Mouse (Mus musculus) fibroblast of lung, adult 2 months (primary cell): Measurements from ENCODE around the gene Foxo1.
A peak's percentile ranks its signal among the peaks of the same experiment; 100 is the strongest.

Experiments used
- DNase-seq: peaks from one replicate; pipeline ENCODE4 v3.0.0-alpha.2; 2011; ENCODE audit warnings: low read depth

Foxo1 gene

DNA sequence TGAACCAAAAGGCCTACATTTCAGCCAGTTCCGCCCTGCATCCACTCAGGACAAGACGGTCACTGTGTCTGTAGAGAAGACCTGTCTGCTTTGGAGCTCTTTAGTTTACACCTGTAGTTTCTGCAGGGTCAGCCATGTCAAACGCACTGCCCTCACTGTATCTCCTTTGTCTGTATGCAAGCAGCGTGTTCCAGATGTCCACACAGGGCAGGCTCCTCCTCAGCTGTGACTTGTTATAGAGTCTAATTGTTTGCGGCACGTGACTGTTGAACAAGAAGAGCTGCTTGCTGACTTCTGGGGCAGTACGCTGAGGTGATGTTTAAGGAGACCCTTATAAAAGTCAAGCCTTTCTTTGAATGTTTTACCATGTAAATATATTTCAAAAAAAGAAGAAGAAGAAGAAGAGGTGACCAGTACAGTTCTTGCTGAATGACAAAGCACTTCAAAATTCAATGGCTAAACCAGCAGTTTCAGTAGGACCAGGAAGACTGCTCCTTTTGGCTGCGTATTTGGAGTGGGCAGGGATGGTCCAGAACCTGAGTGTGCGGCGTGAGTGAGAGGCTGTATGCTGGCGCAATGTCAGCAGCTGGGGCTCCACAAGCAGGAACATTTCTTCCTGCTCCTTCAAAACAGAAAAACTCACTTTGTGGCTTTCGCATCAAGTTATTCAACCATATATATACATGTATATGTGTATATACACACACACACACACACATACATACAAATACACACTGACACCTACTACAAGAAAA is 52.6 kb downstream of the Foxo1 start:
- DNase-seq: no peak

DNA sequence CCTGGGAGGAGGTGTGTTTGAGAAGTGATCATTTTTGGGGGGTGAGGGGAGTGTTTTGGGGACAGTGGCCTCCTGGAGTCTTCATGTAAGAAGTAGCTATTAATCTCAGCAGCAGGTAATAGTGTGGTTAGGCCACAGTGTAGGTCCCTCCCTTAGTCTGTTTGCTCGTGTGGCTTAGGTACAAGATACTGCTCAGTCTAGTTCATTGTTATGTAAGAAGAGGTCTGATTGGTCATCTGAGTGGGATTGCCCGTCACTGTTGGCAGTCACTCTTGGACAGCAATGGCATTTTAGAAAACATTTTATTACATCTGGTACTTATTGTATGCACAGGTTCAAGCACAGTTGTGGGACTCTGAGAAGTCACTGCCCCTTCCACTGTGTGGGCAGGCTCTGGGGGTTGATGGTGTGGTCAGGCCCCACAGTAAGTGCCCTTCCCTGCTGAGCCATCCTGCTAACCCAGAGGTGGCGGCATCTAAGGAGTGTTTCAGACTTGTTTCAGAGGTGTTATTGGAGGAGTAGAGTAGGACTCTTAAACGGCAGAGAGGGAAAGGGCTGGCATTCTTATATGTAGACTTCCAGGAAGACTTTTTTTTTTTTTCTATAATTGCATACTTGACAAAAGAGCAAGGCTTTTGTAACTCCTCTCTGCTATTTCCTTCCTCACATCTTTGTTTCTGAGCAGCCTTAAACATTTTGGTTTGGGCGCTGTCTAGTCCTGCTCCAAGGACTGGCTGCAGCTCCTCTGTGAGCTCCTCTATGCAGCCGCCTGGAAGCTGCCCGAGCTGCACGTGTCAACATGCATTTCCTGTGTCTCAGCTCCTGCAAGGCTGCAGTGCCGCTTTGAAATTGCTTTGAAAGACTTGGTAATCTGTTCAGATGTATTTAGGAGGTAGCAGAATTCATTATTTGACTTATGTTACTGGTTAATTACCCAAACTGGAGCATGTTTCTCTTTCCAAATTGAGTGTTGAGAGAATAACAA is 54.6 kb downstream of the Foxo1 start:
- DNase-seq: no peak

DNA sequence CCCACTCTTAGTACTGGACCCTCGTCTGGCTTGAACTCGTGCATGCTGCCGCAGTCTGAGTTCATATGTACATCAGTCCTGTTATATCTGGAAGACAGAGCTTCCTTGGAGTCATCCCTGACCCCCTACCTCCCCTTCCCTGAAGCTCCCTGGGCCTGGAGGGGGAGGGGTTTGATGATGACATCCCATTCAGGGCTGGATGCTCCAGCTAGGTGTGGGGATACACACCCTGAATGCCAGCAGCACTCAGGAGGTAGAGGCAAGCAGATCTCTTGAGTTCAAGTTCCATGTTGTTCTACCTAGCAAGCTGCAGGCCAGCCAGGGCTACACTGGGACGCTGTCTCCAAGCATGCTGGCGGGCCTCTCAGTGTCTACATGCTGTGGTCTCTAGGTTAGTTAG is 56.9 kb downstream of the Foxo1 start:
- no peak for DNase-seq

DNA sequence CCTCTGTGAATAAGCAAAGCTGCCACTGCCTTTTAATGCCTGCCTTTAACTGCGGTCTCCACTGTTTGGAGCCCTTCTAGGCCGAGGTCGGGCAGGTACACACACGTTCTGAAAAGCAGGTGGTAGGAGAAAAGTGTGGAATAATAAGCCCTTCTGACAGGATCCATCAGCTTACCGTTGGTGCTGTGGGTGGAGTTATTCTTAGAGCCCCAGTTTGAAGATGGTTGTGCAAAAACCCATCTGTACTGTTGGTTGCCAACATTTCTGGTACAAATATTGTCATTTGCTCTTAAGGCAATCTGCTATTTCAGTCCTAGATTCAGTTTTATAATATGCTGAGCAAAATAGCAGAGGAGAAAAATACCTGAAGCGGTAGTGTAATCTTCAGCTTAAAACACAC is 58.6 kb downstream of the Foxo1 start:
- DNase-seq: no peak

DNA sequence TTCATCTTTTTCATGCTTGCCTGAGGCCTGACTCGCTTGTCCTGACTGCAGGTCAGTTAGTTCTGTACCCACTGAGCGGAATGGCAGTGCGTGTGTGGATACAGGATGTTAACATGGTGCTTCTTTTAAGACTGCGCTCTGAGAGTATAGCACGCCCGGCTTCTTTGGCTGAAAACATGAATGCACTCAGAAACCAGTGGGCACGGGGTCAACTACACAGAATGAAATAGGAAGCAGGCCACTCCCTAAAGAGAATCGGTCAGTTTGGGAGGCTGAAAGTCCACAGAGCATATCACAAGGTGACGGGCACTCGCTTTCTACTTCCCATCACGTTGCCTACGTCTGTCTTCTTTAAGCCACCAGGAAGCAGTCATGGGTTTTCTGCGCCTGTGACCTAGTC is 59.0 kb downstream of the Foxo1 start:
- DNase-seq: no peak

DNA sequence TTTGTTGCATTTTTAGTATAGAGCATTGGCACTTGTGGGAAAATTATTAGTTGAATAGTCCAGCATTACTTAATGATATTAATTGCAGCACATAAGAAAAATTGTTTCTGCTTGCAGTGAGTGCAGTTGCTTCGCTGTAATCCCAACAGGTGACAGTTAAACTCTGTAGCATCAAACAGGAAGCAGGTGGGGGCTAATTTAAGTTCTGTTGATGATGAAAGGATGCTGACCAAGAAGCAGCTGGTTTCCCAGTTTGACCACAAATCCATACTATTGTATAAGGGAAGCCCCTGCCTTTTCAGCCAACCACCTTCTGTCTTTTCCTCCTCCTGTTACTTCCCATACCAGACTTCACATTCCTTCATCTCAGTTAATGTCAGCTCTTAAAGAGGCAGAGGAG is 63.6 kb downstream of the Foxo1 start:
- DNase-seq: no peak

DNA sequence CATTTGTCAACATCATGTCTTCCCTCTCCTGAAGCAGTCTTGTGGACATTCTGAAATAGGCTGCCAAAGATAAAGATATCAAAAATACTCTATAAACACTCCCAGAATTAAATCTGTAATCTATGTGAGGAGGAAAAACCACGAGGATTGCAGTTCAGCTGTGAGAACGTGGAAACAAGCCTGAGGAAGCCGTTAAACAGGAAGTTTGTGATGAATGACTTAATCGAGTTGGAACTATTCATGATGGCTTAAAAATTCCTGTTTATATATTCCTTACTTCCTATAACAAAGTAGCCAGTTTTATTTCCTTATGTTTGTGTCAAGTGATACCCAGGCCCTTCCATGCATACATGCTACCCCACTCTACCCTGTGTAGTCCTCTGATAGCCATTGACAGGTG is 70.6 kb downstream of the Foxo1 start:
- no peak for DNase-seq

DNA sequence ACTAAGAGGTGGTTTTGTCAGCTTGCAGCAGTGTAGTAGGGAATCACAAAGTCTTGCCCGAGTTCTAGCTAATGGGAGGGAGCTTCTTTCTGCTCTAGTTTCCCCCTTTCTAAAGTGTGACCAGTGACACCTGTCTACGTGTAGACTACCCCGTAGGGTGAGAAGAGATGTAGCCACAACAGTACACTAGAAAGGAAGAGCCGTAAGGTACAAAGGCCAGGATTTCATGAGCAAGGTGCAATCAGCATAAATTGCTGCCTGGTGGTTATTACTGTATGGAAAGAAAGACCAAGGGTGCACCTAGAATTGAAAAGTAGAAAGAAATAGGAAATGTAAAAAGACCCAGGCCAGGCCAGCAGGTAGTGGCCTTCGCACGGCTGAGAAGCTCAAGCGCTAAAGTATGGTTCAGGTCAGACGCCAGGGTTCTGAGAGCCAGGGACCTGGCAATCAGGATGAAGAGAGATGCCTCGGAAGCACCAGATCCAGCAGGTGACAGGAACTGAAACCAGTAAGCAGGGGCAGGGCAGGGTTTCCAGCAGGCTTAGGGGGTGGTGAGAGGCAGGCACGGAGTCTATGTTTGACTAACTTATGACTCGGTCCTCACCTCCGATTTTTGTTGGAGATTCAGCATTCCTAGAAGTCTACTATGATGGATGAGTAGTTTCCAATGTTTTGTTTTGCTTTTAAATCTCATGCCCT is 72.3 kb downstream of the Foxo1 start:
- no peak for DNase-seq

DNA sequence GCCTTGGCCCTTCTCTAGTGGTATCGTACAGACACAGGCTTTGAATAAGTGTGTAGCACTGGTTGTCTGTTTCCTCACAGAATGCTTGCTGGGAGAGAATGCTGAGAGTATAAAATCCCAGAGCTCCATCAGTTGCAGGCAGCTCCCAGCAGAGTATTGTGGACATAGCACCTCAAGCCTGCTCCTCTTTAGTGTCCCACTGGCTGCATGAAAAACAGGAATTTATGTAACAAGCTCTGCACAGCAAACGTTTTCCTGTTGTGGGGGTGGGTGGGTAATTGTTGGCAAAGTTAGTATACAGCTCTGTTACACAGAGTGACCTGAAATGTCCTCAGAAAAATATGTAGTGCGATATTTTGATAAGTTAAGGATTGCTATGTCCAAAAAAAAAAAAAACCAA is 74.1 kb downstream of the Foxo1 start:
- DNase-seq: no peak

DNA sequence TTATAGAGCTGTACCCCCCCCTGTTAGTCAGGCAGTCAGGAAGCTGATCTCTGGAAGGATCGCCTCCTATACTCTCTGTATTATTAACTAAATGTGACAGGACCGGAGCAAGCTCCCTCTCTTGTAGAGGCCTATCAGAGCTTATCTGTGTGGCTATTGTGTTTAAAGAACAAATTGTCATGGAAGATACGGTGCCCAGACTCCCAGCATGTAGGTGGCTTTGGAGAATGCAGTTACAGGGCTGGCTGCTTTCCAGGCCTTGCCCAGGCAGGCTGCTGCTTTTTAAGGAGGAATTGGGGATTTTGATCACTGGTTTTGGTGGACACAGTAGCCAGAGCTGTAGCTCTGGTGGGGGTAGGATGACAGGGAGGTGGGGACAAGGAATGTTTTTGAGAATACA is 74.7 kb downstream of the Foxo1 start:
- DNase-seq: no peak

DNA sequence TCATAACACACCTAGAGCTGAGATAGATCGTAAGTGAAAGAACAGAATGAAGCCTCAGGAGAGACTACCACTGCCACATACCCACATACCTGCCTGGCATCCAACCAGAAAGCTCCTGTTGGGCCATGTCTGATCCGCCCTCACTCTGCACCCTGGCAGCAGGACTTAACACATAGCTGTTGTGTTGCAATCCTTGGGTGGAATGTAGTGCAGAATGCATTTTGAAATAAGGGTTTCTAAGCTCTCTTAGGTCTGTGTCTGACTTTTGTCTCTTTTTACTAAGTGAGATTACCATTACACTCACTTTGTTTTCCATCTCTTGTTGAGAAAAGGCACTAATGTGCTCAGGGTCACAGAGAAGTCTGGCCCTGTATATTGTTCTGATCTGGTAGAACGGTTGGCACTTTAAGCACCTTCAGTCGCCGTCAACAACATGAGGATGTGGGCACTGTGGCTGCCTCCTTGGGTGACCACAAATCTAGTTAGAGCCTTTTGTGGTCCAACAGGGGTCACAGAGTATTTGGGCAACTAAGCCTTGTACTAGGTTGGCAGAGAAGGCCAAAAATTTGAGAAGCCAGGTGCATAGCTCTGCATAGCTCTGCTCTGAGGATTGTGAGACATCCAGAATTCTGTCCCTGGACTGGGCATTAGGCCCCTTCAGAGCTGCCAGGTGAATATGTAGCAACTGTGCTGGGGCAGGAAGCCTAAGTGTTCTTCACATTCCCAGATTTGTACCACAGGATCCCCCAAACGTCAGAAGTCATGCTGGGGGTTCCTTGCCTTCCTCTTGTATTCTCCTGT is 75.3 kb downstream of the Foxo1 start:
- peak; percentile 23 for DNase-seq

DNA sequence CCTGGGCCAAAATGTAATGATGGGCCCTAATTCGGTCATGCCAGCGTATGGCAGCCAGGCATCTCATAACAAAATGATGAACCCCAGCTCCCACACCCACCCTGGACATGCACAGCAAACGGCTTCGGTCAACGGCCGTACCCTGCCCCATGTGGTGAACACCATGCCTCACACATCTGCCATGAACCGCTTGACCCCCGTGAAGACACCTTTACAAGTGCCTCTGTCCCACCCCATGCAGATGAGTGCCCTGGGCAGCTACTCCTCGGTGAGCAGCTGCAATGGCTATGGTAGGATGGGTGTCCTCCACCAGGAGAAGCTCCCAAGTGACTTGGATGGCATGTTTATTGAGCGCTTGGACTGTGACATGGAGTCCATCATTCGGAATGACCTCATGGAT is 77.7 kb downstream of the Foxo1 start:
- DNase-seq: no peak

DNA sequence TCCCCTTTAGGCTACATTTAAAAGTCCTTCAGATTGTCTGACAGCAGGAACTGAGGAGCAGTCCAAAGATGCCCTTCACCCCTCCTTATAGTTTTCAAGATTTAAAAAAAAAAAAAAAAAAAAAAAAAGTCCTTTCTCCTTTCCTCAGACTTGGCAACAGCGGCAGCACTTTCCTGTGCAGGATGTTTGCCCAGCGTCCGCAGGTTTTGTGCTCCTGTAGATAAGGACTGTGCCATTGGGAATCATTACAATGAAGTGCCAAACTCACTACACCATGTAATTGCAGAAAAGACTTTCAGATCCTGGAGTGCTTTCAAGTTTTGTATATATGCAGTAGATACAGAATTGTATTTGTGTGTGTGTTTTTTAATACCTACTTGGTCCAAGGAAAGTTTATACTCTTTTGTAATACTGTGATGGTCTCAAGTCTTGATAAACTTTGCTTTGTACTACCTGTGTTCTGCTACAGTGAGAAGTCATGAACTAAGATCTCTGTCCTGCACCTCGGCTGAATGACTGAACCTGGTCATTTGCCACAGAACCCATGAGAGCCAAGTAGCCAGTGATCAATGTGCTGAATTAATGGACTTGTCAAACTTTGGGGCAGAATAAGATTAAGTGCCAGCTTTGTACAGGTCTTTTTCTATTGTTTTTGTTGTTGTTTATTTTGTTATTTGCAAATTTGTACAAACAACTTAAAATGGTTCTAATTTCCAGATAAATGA is 79.0 kb downstream of the Foxo1 start:
- DNase-seq: no peak

DNA sequence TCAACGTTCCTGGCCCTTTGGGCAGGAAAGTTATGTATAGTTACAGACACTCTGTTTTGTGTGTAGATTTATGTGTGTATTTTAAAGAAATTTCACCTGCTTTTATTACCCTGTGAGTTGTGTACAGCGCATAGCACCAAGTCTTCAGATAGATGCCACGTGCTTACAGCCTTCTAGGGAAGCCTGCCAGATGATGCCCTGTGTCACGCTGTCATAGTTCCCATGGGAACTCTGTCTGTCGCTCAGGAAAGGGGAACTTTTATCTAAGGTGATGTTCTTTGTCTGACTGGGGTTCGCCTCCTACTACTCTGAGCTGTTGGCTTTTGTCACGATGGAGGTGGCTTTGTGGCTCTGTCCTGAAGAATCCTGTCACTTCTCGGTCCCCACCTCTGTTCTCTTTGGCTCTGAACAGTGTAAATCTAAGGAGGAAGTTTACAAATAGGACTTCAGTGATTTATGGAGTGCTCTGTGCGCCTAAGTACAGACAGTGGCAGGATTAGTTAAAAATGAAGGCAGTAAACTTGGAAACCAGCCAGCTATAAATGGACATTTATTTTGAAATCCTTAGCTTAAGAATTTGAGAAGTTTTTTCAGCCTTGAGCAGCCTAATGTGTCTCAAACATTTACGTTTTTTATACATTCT is 80.0 kb downstream of the Foxo1 start:
- DNase-seq: no peak

DNA sequence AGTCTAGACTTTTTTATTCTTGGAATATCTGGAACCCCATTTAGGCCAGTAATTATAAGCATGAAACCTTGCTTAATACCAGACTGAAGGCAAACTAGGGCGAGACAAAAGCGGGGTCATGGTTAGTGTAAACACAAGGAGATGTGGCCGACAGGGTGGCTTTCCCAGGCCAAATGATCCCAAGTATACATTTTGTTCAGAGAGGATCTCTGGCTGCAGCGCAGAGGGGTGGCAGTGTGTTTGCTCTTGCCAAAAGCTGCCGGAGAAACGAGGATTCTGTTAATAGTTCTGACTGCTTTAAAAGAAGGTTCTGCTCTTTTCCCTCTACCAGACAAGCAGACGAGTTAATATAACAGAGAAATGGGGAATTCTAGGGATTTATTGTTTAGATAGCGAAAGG is 82.5 kb downstream of the Foxo1 start:
- no peak for DNase-seq

DNA sequence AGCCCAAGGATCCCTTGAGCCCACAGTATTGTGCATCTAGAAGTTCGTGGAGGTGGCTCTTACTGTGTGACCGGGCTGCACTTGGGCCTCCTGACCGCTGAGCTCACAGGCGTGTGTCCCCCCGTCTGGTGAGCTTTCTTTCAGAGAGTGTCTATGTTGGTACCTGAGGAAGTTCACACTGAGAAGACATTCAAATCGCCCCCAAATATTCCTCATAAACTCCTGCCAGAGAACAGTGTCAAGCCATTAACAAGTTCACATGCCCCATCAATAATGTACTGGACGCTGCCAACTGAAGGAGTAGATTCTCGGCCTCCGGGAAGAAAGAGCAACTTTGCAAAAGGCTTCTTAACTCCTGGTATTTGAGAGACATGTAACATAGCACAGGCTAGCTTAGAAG is 83.8 kb downstream of the Foxo1 start:
- DNase-seq: no peak

DNA sequence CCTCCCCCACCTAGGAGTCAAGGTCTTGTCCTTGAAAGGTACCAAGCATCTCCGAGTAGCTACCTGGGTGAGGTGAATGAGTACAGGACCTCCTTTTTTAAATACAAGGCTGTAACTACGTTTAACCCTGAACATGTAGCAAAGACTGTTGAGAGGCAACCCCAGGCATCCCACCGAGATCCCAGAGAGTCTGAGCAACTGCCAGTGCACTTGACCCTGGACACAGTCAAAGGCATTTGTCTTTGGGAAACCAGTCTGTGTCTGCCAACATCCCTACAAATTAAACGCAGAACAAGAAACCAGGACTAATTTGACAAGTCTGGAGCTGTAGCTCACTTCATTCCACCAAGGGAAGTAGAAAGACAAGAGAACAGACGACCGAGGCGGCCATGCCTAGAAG is 86.1 kb downstream of the Foxo1 start:
- no peak for DNase-seq

DNA sequence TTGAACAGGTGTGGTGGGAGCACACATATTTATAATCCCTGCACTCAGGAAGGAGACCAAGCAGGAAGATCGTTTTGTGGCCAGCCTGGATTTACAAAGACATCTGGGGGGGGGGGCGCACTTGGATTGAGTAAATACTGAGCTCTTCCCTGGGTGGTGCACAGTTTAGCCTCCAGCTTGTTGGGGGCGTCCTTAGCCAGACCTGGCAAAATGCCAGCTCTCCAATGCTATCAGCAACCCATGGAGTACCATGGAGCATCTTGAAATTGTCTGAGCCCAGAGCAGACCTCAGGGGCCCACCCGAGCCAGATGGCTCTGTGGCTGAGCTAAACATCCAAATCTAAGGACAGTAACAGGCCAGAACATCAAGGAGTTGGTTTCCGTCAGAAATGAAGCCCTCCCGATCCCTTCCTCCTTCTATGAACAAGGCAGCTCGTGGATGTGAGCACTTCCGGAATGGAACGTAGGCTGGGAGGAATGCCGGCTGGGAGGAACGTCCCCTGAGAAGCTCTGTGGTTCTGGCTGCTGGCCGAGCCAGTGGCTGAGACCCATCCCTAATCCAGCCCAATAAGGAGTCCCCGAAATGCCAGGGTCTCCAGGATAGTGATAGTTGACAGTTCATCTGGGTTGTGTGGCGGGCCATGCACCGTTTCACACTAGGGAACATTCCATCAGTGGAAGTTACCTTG is 89.3 kb downstream of the Foxo1 start:
- no peak for DNase-seq

DNA sequence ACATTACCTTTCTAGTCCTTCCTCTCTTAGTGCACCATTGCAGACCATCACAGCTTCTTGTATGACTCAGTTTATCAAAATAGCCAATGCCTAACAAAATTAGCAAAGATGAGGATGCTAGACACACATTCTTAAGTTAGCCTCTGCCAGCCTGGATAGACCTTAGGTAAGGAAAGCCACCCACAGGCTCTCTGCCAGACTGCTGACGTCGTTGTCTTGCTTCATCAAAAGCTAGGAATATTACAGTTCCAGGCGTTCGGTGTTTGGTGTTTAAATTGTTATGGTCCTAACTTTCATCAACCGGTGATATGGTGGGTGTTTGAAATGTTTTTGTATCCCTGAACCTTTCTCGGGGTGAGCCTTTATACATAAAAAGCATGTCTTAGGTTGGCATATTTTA is 96.4 kb downstream of the Foxo1 start:
- DNase-seq: no peak

DNA sequence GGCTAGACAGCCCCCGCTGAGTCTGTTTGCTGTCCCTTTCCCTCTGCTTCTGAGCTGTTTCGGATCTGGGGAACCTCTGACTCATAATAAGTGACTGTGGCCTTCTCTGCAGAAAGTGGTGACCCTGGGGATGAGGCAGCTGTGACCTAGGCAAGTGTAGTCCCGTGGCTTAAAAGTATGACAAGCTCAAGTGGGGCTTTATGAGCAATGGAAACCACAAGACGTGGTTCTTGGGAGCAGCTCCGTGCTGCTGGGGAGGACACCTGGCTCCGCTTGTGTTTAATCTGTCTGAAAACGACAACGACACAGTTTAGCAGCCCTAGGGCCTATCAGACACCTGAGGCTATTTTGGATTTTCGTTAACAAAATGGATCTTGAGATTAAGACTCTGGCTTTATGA is 101.1 kb downstream of the Foxo1 start:
- DNase-seq: no peak
